Mouse (Mus musculus) stomach, postnatal 0 days (tissue): Measurements from ENCODE around the gene Celsr2.

Source experiments
- CTCF ChIP-seq: IDR thresholded peaks from 2 replicates; pipeline ENCODE4 v1.5.1; 2016; ENCODE audit warnings: antibody characterized with exemption, low read depth, mild to moderate bottlenecking, moderate library complexity
- EP300 ChIP-seq: optimal IDR thresholded peaks from 2 replicates; pipeline ENCODE3; 2016; ENCODE audit warnings: antibody characterized with exemption

DNA sequence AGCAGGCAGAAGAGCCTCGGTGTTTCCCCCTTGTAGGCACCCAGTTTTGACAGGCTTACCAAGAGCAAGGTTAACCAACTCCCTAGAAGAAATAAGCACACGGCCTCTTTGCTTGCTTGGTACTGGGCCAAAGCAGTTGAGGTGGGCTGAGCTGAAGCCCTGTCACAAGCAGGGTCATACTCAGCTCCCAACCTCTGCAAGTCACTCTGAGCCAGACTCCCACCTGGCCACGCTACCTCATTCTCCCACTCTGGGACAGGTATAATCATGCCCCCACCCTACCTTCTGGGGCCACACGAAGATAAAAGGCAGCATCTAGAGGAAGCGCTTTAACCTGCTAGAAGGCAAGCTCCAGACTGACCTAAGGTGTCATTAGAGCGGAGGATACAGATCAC is 10.3 kb upstream of the Celsr2 start:
- TF ChIP-seq CTCF (no peak), EP300 (no peak)
